Mouse (Mus musculus) gastrocnemius, adult 8-10 months (tissue): ENCODE data around the gene Kat6b. TPM values are rescaled to one million over a fixed set of nuclear protein-coding genes. Genes with fewer than 3 reads are reported as not detected.
"Not testable (repeated sequence)": the region's sequence is repeated elsewhere in the genome, so short reads cannot be mapped to it uniquely, and the experiment has no call there.

Experiments used
- DNase-seq, 2 experiments: peaks; one replicate each; pipeline ENCODE4 v3.0.0; 2022; ENCODE audit warnings: low spot score in 2 of 2
- total RNA-seq, 4 experiments: library from RNA; stranded (reverse); gene quantifications; 2 replicates each; pipeline ENCODE4 v1.2.4; 2022

The Kat6b gene
- total RNA-seq, 4 experiments from 2014 or later = 18.5 to 22.6 (median 20.8) TPM

GRCm38 (mm10) chr14:21659155-21659554 is 177.9 kb downstream of the Kat6b start:
- DNase-seq = peak in 1 of 2 experiments; percentile 24

GRCm38 (mm10) chr14:21659652-21660051 is 178.4 kb downstream of the Kat6b start:
- DNase-seq = peak; percentile 30 to 39

GRCm38 (mm10) chr14:21662465-21663142 is 181.4 kb downstream of the Kat6b start:
- DNase-seq = no peak

GRCm38 (mm10) chr14:21669218-21669617 is 188.0 kb downstream of the Kat6b start:
- no peak for DNase-seq

GRCm38 (mm10) chr14:21669633-21670421 is 188.6 kb downstream of the Kat6b start:
- DNase-seq = no peak

- not testable (repeated sequence) for DNase-seq
These were observed 189.3 kb downstream of the Kat6b start for GRCm38 (mm10) chr14:21670422-21671006.

- no peak for DNase-seq
These were observed 191.9 kb downstream of the Kat6b start for GRCm38 (mm10) chr14:21673100-21673499.

- DNase-seq = no peak
These were observed 193.2 kb downstream of the Kat6b start for GRCm38 (mm10) chr14:21674471-21674870.

- no peak for DNase-seq
These were observed 195.0 kb downstream of the Kat6b start for GRCm38 (mm10) chr14:21676223-21676622.

GRCm38 (mm10) chr14:21678509-21679285 is 197.5 kb downstream of the Kat6b start:
- DNase-seq = peak; percentile 32 to 35

GRCm38 (mm10) chr14:21679631-21680201 is 198.5 kb downstream of the Kat6b start:
- DNase-seq = no peak

GRCm38 (mm10) chr14:21682681-21683129 is 201.5 kb downstream of the Kat6b start:
- no peak for DNase-seq

GRCm38 (mm10) chr14:21683834-21684233 is 202.6 kb downstream of the Kat6b start:
- no peak for DNase-seq

GRCm38 (mm10) chr14:21685411-21686146 is 204.3 kb downstream of the Kat6b start:
- DNase-seq = peak; percentile 57 to 64

GRCm38 (mm10) chr14:21686376-21687279 is 205.4 kb downstream of the Kat6b start:
- no peak for DNase-seq

- no peak for DNase-seq
These were observed 209.8 kb downstream of the Kat6b start for GRCm38 (mm10) chr14:21691070-21691469.

- no peak for DNase-seq
These were observed 213.8 kb downstream of the Kat6b start for GRCm38 (mm10) chr14:21695020-21695419.

- no peak for DNase-seq
These were observed 215.1 kb downstream of the Kat6b start for GRCm38 (mm10) chr14:21696186-21696830.

- no peak for DNase-seq
These were observed 221.5 kb downstream of the Kat6b start for GRCm38 (mm10) chr14:21702691-21703090.
